Comparison of ENCODE assay signal across 10 mouse cellular contexts in the genomic region with DNA sequence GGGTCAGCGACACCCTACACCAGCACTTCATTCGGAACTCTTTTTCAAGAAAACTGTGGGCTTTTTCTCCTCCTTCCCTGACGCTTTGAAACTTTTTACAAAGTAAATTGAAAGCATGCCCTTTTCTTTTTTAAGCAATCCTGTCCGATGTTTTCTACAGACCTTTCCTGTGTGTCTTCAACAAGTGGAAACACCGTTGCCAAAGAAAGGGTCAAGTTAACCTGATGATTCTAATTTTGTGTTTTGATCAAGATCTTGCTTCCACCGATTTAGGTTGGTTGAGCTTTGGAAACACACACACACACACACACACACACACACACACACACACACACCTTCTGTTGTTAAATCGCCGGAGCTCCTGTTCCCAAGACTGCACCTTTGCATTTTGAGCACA. TPM values are rescaled to one million over a fixed set of nuclear protein-coding genes. Genes with fewer than 3 reads are reported as not detected.
DNase-seq lines count a peak whose midpoint lies in the region; ATAC-seq and TF ChIP-seq lines count a peak whose summit lies in the region.
"Had no signal": no experiment of that assay in that cellular context is flagged by ENCODE, and none has a peak within 500 bp of the region (broad histone marks: within the 10 kb centered on the region; RNA-seq: fewer than 3 reads in every experiment).

No protein-coding gene starts in this region.

- peaks cover 59% of the 10 kb centered on the region for H3K27me3 ChIP-seq in lung, embryonic 14.5 days (ENCODE audit: insufficient read depth, low read length)
- peaks cover 19% of the 10 kb centered on the region for H3K27me3 ChIP-seq in forebrain, embryonic 15.5 days
- H3K27me3 ChIP-seq in limb, embryonic 12.5 days = peaks cover 69% of the 10 kb centered on the region

- no peak for TF ChIP-seq POLR2A in olfactory bulb, adult 2 months (IDR thresholded peaks at IDR 0.05; ENCODE audit: insufficient read depth, low read depth, low read length)

- no peak for DNase-seq in lung, embryonic 14.5 days
- no peak for DNase-seq in lung, postnatal 4 days
- DNase-seq in adrenal gland, postnatal 14 days = no peak
- no peak for DNase-seq in right cerebral cortex, postnatal 10 days (ENCODE audit: low spot score in 2 of 2)
- DNase-seq: cerebellum, adult 9-10 months; lung, adult 2 months had no signal

- H3K4me3 ChIP-seq in lung, embryonic 14.5 days (ENCODE audit: low read depth, low read length) = peak overlapping the region; percentile 55
- H3K4me3 ChIP-seq in forebrain, embryonic 15.5 days = peak overlapping the region; percentile 61
- H3K4me3 ChIP-seq in limb, embryonic 12.5 days (replicated peaks) = peak overlapping the region; percentile 64
- peak overlapping the region; percentile 57 for H3K4me3 ChIP-seq in olfactory bulb, adult 2 months (ENCODE audit: insufficient read depth, low read depth, low read length)

- no peaks in the 10 kb centered on the region for H3K9me3 ChIP-seq in lung, embryonic 14.5 days (ENCODE audit: low read depth, low read length)
- no peaks in the 10 kb centered on the region for H3K9me3 ChIP-seq in forebrain, embryonic 15.5 days
- no peaks in the 10 kb centered on the region for H3K9me3 ChIP-seq in limb, embryonic 12.5 days

- no peak for ATAC-seq in lung, embryonic 14.5 days (ENCODE audit: insufficient read depth)
- ATAC-seq in forebrain, embryonic 15.5 days (replicated peaks) = no peak
- no peak for ATAC-seq in limb, embryonic 12.5 days (ENCODE audit: insufficient number of reproducible peaks, insufficient read depth, low FRiP score, low TSS enrichment, low read depth)

- WGBS in lung, embryonic 14.5 days = 12% methylated on average over 8 of the region's 8 CpGs
- 8% methylated on average over 8 of the region's 8 CpGs for WGBS in forebrain, embryonic 15.5 days
- 8% methylated on average over 8 of the region's 8 CpGs for WGBS in limb, embryonic 12.5 days
- 37% methylated on average over 8 of the region's 8 CpGs for WGBS in olfactory bulb, adult 2 months

- H3K27ac ChIP-seq in lung, embryonic 14.5 days (ENCODE audit: low read depth) = no peak overlapping the region
- H3K27ac ChIP-seq in forebrain, embryonic 15.5 days (replicated peaks) = no peak overlapping the region
- H3K27ac ChIP-seq in limb, embryonic 12.5 days = peak overlapping the region; percentile 69; the same call in 1 of the 2 replicates
- H3K27ac ChIP-seq in olfactory bulb, adult 2 months (ENCODE audit: insufficient read depth, low read depth, low read length) = no peak overlapping the region

- H3K9ac ChIP-seq in lung, embryonic 14.5 days = no peak overlapping the region
- 0 out of 2 replicates have a peak overlapping the region, but pooled peaks have one; percentile 48 for H3K9ac ChIP-seq in forebrain, embryonic 15.5 days (replicated peaks)
- peak overlapping the region; percentile 75 for H3K9ac ChIP-seq in limb, embryonic 12.5 days (replicated peaks)

- H3K4me2 ChIP-seq in lung, embryonic 14.5 days = peak overlapping the region; percentile 97
- peak overlapping the region; percentile 96 for H3K4me2 ChIP-seq in forebrain, embryonic 15.5 days (replicated peaks)
- H3K4me2 ChIP-seq in limb, embryonic 12.5 days = peak overlapping the region; percentile 96

- no peaks in the 10 kb centered on the region for H3K36me3 ChIP-seq in lung, embryonic 14.5 days (ENCODE audit: insufficient read depth)
- H3K36me3 ChIP-seq in forebrain, embryonic 15.5 days = no peaks in the 10 kb centered on the region
- H3K36me3 ChIP-seq in limb, embryonic 12.5 days = no peaks in the 10 kb centered on the region

- no peak for TF ChIP-seq CTCF in lung, embryonic 14.5 days (IDR thresholded peaks at IDR 0.05; ENCODE audit: low read depth)
- TF ChIP-seq CTCF in olfactory bulb, adult 2 months (IDR thresholded peaks at IDR 0.05; ENCODE audit: insufficient read depth, low read depth, low read length) = no peak

- H3K4me1 ChIP-seq in lung, embryonic 14.5 days (ENCODE audit: insufficient read depth) = no peaks in the 10 kb centered on the region
- peaks cover 20% of the 10 kb centered on the region for H3K4me1 ChIP-seq in forebrain, embryonic 15.5 days
- peaks cover 58% of the 10 kb centered on the region for H3K4me1 ChIP-seq in limb, embryonic 12.5 days (replicated peaks)
- peaks cover 13% of the 10 kb centered on the region for H3K4me1 ChIP-seq in olfactory bulb, adult 2 months (ENCODE audit: control insufficient read depth, insufficient read depth, low read length)

RNA-seq across cellular contexts. Expression of a gene that starts 0.6 kb away (rescaled TPM):
- 2.4 and 4.2 TPM in 2 replicates for polyA plus RNA-seq in lung, embryonic 14.5 days (2014; fragmentation: Nextera tagmentation; extraction: Ambion mirVana)
- 2.9 and 3.1 TPM in 2 replicates for polyA plus RNA-seq in forebrain, embryonic 15.5 days (2015; fragmentation: Nextera tagmentation; extraction: Ambion mirVana)
- 11.9 and 14.2 TPM in 2 replicates for polyA plus RNA-seq in limb, embryonic 12.5 days (2016; fragmentation: Nextera tagmentation; extraction: Ambion mirVana)
- polyA plus RNA-seq in olfactory bulb, adult 2 months (2012; ENCODE audit: insufficient read depth, insufficient read length, low replicate concordance, missing spikeins) = not detected in 2 replicates
- total RNA-seq in adrenal gland, postnatal 14 days (2021) = 10.1 and 12.8 TPM in 2 replicates

RNA-seq across cellular contexts. Expression of a gene that starts 18.1 kb away (rescaled TPM):
- 0.05 TPM in 1 of 2 replicates, not detected in the other for polyA plus RNA-seq in lung, embryonic 14.5 days (2014; fragmentation: Nextera tagmentation; extraction: Ambion mirVana)
- polyA plus RNA-seq in forebrain, embryonic 15.5 days (2015; fragmentation: Nextera tagmentation; extraction: Ambion mirVana) = not detected in 2 replicates
- polyA plus RNA-seq in limb, embryonic 12.5 days (2016; fragmentation: Nextera tagmentation; extraction: Ambion mirVana) = not detected in 2 replicates
- polyA plus RNA-seq in olfactory bulb, adult 2 months (2012; ENCODE audit: insufficient read depth, insufficient read length, low replicate concordance, missing spikeins) = not detected in 2 replicates
- total RNA-seq in adrenal gland, postnatal 14 days (2021) = 3.1 TPM in 1 of 2 replicates, not detected in the other

RNA-seq across cellular contexts. Expression of a gene that starts 31.0 kb away (rescaled TPM):
- not detected in 2 replicates for polyA plus RNA-seq in lung, embryonic 14.5 days (2014; fragmentation: Nextera tagmentation; extraction: Ambion mirVana)
- polyA plus RNA-seq in forebrain, embryonic 15.5 days (2015; fragmentation: Nextera tagmentation; extraction: Ambion mirVana) = 0.38 TPM in 1 of 2 replicates, not detected in the other
- polyA plus RNA-seq in limb, embryonic 12.5 days (2016; fragmentation: Nextera tagmentation; extraction: Ambion mirVana) = not detected in 2 replicates
- not detected in 2 replicates for polyA plus RNA-seq in olfactory bulb, adult 2 months (2012; ENCODE audit: insufficient read depth, insufficient read length, low replicate concordance, missing spikeins)
- total RNA-seq in adrenal gland, postnatal 14 days (2021) = not detected in 2 replicates
- polyA plus RNA-seq: gonadal fat pad, adult 2 months; lung, adult 2 months had no signal

RNA-seq across cellular contexts. Expression of a gene that starts 55.8 kb away (rescaled TPM):
- 0.05 TPM in 1 of 2 replicates, not detected in the other for polyA plus RNA-seq in lung, embryonic 14.5 days (2014; fragmentation: Nextera tagmentation; extraction: Ambion mirVana)
- polyA plus RNA-seq in forebrain, embryonic 15.5 days (2015; fragmentation: Nextera tagmentation; extraction: Ambion mirVana) = 0.13 and 0.19 TPM in 2 replicates
- 0.10 and 0.18 TPM in 2 replicates for polyA plus RNA-seq in limb, embryonic 12.5 days (2016; fragmentation: Nextera tagmentation; extraction: Ambion mirVana)
- polyA plus RNA-seq in olfactory bulb, adult 2 months (2012; ENCODE audit: insufficient read depth, insufficient read length, low replicate concordance, missing spikeins) = not detected in 2 replicates
- not detected in 2 replicates for total RNA-seq in adrenal gland, postnatal 14 days (2021)
- polyA plus RNA-seq: lung, adult 2 months had no signal
